Mouse (Mus musculus) lung, postnatal 36 days (tissue): ENCODE measurements at regions not wholly inside any gene's neighbourhood (a gene's known extent, or its start where the extent isn't known, plus 50 kb on each side); places are given as distances from the start of the nearest gene placed in this dataset.

Experiments used
- DNase-seq: peaks from one replicate; pipeline ENCODE4 v3.0.0; 2022; ENCODE audit warnings: mixed read lengths

DNA sequence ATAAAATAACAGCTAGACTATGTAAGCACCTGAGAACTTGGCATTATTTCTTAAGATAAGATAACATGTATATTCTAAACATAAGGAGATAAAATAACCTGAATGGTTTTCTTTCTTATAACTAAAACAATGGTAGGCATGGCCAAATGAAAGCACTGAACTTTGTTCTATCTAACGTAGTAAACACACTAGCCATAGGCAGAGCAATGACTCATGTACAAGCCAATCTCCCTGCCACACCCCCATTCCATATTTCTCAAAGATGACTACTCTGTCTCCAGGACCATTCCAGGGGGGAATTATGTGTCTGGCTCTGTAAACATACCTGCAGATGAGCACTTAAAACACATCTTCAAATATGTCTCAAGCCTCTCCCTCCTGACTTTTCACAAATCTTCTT is 80.6 kb upstream of the Slc7a11 start:
- no peak for DNase-seq

DNA sequence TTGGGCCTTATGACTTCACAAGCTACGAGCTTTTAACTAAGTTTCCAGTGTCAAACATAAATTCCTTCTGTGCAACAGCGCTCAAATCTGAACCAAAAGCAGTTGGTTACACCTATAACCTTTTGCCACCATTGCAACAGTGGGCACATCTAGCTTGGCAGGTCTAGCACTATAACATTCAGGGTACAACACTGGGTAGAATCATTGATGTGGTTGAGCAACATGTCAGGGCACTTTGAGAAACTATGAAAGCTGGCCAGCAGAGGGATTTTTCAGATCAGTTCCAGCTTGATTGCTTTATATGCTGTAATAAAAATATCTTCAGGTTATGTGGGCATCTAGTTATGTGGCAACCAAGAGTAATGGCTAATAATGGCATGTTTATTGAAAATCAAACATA is 63.8 kb upstream of the Slc7a11 start:
- no peak for DNase-seq
